Mouse (Mus musculus): ENCODE data around the gene C1galt1c1.
A peak's percentile ranks its signal among the peaks of the same experiment; 100 is the strongest.

Gene C1galt1c1

DNA sequence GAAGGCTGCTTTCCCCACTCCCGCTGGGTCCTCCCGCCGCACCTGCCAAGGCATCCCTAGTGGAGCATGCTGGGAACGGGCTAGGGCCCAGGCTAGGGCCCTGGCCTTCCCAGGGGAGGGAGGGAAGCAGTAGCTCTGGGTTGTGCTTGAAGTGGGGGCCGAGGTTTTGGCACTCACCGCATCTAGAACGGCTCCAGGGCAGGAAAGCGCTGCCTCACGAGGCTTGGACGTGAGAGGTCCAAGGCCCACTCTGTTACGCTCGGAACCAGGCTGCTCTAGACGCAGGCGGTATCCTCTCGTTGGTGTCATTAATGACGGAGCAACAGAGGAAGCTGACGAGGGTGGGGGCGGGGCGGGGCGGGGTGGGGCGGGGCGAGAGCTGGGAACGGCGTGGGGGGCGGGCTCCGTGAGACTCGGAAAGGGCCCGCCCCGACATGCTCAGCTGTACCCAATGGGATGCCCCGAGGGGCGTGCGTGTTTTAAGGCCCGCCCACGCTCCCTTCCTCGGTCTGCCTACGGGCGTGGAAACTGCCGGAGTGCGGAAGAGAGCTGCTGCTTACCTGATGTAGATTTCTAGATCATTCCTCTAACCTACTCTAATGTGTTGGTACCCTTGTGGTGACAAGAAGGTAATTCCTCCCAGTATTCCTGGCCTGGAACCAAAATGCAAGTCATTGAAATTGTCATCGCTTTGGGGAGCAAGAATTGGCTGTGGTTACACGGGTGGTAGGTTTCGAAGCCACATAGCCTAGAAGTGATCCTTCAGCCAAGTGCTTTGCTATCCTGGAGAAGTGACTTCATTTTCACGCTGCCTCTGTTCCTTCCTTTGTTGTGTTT, at the start of gene C1galt1c1:
Gene C1galt1c1 (minus strand): TSS at position 287 of the 837 bp plus-strand sequence.
- DNase-seq (ENCODE audit: low spot score): peak; percentile 88

DNA sequence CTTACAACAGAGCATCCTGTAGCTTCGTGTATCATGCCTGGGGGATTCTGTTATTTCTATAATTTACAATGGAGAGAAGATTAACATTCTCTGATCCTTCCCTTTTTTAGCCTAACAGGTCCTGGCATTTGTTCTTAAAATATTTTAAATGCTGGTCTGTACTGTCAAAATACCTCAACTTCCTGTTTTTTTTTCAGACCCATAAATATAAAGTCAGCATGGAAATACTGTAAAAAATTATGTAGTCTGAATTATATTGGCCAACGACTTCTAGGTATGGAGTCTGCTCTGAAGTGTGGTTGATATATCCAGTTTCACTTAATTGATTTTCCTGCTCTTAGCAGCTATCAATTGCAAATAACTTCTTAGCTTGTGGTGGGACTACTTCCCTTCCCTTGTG, 47.1 kb upstream of the C1galt1c1 start:
- DNase-seq (ENCODE audit: low spot score): no peak

DNA sequence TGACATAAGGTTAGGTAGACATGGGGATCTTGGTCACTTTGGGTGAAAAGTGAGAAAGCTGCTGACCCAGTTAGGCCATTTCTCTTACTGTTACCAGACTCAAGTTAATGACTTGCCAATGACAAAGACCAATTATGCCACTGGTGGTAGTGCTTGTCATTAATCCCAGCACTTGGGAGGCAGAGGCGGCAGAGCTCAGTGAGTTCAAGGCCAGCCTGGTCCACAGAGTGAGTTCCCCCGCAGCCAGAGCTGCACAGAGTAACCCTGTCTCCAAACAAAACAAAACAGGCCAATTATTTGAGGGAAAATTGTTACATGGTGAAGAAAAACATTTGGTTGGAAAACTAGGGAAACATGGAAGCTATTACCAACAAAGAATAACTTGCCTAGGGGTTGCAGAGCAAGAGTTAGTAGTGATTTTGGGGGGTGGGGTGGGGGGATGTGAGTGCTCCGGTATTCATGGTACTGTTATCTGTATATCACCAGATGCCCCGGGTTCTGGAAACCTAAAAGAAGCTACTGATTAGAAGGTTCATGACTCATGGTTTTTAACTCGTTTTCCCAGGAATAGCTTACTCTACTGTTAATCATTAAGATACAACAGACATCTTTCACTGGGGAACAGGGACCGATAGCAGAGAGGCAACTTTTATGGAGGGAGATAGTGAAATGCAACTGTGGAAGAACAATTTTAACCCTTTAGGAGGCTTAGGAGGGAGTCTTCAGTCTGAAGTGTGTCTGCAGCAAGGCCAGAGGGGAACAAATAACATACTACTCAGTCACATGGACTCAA, 34.4 kb upstream of the C1galt1c1 start:
- no peak for DNase-seq (ENCODE audit: low spot score)

DNA sequence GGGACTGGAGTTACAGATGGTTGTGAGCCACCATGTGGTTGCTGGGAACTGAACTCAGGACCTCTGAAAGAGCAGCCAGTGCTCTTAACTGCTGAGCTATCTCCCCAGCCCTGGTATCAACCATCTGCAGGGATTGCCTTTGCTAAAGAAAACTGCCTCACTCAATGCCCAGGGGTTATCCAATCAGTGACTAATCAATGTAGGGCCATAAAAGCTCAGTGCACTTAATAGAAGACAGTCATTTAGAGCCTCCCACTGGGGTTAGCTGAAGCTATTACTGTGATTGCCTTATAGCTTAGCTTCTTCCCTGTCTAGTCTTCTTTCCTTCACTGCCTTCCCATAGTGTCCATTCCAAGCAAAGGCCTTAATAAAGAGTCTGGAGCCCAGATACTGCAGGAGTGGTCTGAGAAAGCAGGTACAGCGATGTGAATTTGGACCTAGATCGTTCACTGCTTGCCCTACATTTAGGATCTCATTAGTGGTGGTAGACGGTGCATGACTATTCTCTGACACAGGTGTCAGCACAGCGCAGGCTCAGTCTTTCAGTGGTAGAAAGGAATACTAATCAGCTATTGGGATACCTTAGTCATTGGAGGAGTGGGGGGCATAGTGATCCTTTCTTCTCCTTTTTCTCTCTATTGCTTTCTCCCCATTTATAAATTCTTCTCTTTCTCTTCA, 21.5 kb upstream of the C1galt1c1 start:
- DNase-seq (ENCODE audit: low spot score): no peak

DNA sequence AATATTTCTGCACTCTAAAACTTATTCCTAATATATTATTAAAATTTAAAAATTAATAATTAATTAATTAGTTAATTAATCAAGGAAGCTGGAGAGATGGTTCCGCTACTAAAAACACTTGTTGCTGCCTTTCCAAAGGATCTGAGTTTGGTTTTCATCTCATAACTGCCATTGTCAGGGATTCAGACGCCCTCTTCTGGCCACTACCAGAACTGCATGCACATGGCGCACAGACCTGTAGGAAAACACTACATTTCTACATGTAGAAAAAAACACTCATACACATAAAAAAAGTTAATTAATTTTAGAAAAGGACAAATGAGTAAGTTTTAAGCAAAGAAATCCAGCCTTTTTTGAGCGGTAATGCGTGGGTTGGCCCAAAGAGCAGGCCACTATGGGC, 19.8 kb upstream of the C1galt1c1 start:
- DNase-seq (ENCODE audit: low spot score): no peak

DNA sequence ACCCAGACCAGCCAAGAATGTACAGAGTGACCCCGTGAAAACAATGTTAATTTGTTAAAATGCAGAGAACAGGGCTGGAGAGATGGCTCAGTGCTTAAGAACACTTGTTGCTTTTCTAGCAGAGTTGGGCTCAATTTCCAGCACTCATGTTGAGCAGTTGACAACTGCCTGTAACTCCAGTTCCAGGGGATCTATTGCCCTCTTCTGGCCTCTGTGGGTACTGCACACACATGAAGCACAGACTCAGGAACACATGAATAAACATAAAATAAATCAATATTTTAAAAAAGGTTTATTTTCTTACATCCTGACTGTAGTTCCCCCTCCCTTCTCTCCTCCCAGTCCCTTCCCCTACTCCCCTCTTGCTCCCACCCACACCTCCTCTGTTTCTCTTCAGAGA, 18.3 kb upstream of the C1galt1c1 start:
- DNase-seq (ENCODE audit: low spot score): no peak

DNA sequence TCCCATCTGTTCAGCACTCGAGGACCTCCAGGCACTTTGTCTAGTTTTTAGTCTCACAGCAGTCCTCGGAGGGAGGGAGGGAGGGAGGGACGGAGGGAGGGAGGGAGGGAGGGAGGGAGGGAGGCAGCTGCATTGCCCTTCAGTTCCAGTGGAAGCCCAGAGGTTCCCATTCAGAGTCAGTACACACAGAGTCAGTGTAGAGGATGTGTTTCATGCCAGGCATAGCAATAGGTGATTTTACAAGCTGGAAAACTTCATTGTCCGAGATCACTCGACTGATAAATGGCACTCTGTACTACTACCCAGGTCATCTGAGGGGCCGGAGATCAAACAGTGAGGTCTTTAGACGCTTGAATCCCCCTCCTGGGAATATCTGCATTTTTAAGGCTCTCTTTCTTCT, 16.3 kb upstream of the C1galt1c1 start:
- DNase-seq (ENCODE audit: low spot score): no peak

DNA sequence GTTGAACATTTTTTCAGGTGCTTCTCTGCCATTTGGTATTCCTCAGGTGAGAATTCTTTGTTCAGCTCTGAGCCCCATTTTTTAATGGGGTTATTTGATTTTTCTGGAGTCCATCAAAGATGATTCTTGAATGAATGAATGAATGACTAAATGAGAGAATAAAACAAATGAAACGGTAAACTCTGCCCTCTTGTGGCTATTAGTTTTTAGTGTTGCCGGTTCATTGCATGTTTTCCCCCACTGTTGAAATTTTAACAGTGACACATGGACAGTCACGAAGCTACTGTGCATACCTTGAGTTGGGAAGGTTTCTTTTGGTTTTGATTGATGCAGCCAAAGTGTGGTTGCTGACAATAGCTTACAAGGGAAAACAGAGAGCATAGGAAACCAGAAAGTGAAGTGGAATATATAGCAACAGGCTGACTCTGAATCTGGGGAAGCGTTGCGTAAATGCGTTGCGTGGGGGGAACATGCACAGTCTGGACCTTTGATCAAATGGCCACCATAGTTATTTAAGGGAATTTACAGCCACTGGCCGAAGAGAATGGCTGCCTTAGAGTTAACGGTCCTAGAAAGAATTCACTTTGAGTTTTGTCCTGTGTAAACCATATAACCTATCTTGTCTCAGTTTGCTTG, 15.6 kb upstream of the C1galt1c1 start:
- DNase-seq (ENCODE audit: low spot score): peak; percentile 26

DNA sequence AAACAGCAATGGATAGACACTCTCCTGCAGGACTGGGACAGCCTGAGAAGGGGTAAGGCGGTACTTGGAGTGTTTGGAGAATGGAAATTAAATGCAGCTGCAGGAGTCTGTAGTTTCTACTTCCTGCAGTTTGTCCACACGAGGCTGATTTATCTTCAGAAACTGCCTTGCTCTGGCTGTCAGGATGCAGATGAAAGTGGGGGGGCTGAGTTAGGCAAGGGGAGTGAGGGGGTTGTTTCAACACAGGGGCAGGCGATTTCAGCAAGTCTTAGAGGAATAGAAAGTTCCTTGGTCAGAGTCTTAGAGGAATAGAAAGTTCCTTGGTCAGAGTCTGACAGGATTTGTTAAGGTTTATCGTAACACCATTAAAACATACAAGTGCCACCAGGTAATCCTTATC, 7.3 kb upstream of the C1galt1c1 start:
- DNase-seq (ENCODE audit: low spot score): no peak

DNA sequence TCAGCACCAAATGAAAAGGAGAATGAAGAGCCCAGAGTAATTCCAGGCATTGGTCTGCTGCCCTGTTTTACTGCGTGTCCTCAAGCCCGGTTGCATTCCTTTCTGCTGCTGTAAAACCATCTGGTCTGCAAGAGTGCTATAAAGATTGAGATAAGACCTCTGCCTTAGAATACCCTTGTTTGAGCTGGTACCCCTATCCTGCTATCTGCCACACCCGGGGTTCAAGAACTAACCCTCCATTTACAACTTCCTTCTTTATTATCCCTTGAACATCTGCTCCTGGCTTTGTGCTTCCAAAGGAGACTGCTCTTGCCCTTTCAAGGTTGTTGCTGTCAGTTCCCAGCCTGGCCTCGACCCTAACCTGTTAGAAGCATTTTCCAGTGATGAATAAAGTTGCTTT, 6.5 kb upstream of the C1galt1c1 start:
- DNase-seq (ENCODE audit: low spot score): no peak

DNA sequence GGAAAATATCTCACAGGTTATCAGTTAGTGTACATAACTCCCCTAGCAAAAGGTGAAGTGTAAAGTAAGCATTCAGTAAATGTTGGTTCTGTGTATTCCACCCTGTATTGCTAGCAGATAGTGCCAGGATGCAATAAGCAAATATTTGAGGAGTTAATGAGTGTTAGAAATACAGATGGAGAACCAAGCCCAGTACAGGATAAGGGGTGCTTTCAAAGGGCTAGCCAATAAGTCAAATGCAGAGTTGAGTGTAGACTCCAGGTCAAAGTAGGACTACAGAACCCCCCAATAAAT, 698 bp upstream of the C1galt1c1 start:
- DNase-seq (ENCODE audit: low spot score): no peak

DNA sequence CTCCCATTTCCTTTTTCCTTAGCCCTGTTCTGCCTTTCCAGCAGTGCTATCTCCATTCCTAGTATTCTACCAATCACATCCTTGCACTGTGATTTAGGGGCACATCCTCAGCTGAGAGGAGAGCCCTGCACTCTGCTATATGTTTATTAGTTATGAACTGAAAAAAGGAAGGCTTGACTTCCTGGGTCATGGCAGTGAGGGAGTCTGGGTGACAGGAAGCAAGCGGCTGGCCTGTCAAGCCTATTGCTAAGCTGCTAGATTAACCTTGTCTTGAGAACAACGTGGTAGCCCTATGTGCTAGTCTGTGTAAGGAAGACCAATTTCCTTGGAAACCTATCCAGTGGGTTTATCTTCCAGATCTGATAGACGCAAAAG, 33.9 kb downstream of the C1galt1c1 start:
- peak; percentile 25 for DNase-seq (ENCODE audit: low spot score)

DNA sequence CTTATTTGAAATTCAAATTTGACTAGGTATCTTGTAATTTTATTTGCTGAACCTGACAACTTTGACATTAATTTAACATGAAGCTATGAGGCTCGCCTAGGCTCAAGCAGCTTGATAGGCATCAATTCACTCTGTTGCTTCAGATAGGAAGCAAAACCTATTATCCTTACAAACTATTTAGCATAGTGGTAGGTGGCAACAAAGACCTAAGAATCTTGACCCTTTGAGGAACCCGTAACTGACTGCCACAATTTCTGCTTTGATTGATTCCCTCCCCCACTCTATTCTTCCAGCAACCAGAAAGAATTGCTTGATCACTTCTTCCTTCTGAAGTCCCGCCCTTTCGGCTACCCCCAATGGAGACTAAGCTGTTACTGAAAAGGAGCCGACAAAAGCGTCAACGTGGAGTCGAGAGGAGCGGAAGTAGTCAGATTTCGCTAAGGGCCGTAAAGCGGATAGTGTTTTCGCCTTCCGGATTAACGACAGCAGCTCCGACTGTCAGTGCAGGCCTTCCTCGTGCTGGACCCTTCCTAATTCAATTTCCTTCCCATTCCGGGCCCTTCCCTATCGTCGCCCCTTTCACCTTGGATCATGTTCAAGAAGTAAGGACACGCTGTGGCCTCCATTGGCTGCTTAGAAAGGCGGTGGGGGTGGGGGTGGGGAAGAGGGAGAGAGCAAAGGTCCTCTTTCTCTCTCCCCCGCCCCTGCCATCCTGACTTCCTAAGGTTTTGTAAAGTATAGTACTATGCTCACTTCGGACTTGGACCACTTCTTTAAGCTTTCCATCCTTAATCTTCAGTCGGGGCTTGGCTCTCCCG, 34.5 kb downstream of the C1galt1c1 start, which contains the start of gene Mcts1:
Gene Mcts1 (plus strand): TSS at position 402 of the 818 bp plus-strand sequence.
- peak; percentile 80 for DNase-seq (ENCODE audit: low spot score)

DNA sequence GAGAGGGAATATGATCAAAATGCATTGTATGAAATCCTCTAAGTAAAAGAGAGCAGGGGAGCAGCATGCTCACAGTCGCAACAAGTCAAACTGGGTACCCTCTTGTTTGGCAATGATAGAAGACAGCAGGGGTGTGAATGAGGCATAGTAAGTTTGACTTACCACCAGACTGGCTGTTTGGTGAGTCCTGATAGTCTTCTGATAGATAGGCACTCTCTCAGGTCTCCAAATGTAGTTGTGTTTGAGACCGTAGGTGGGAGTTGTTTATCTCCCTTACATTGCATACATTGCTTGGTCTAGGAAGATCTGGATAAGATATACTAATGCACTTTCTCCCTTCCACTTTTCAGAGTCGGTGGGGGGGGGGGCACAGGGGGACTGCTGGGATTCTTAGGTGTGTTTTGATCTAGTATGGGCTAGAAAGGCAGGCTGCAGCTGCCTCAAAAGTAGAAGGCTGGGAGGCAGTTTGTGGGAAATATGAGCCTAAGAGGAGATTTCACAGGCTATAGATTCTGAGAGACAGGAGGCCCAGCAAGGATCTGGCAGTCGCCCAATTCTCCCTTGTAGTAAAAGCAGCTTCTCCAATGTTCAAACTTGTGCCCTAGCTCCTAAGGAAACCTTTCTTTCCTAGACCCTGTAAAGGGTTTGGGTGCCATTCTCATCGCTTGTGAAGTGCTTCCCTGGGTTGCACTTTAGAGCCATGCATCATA, 41.6 kb downstream of the C1galt1c1 start:
- no peak for DNase-seq (ENCODE audit: low spot score)

DNA sequence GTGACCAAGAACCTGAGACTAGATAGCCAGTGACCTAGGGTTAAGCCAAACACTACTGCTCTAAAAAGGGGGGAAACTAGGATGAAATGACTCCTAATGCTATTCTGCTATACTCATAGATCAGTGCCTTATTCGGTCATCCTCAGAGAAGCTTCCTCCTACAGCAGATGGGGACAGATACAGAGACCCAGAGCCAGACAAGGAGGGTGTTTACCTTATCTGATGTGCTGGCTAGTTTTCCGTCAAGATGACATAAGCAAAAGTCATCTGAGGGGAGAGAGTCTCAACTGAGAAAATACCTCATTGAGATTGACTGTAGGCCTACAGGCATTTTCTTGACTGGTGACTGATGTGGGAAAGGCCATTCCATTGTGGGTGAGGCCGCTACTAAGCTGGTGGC, 43.1 kb downstream of the C1galt1c1 start:
- DNase-seq (ENCODE audit: low spot score): no peak

DNA sequence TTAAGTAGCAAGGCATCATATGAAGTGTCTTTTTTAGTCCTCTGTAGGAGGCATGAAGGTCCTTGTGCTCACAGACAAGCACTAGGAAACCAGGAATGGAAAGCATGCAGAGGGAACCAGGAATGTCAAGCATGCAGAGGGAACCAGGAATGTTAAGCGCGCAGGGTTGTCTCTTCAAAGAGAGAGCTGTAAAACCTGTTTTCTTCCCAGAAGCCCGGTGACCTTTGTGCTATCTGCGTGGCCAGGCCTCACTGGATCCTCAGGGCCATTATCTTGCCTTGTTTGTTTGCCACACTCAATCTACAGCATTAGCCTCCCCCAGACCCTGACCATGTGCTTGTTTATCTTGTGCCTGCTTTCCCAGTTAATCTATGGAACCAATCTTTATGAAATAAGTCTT, 45.1 kb downstream of the C1galt1c1 start:
- DNase-seq (ENCODE audit: low spot score): no peak

DNA sequence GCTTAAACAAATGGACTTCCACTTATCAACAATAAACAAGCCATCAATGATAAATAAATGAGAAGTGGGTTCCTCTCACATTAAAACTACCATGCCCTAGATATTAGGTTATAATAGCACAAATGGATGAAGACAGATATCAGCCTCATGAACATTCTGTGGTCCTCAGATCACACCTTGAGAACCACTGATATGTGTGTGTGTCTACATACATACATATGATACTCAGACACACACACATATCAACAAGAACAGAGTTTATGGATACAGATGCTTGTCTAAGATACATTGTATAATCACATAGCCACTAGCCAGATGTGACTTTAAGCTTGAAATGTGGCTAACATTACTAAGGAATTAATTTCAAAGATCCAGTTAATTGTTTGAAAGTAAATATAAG, 51.6 kb downstream of the C1galt1c1 start:
- DNase-seq (ENCODE audit: low spot score): no peak

DNA sequence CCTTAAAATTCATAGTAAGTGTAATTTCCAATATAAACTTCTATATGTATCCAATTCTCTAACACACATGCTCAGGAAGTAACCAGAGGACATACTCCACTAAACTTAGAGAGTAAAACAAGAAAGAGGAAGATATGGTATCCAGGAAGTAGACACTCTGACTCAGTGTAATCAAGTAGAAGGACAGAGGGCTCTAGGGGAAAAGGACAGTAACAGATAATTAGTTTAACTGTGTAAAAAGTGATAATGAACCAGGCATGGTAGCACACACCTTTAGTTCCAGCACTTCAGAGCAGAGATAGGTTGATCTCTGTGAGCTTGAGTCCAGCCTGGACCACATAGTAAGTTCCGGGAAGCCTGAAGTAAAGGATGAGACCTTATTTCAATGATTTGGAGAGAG, 53.7 kb downstream of the C1galt1c1 start:
- no peak for DNase-seq (ENCODE audit: low spot score)
